Mouse (Mus musculus): ENCODE data around the gene Rpl15. TPM values are rescaled to one million over a fixed set of nuclear protein-coding genes. Genes with fewer than 3 reads are reported as not detected.

Rpl15 gene
- 100 to 1,000 TPM; 487 to 490 TPM for polyA plus RNA-seq (2017; shearing (Covaris generic))

GRCm38 (mm10) chr14:18270529-18271441 lies at the start of gene Rpl15, which contains the start of gene Nkiras1:
TSS of gene Rpl15 (minus strand) at chr14:18271391.
TSS of gene Nkiras1 (plus strand) at chr14:18271136.

DNA sequence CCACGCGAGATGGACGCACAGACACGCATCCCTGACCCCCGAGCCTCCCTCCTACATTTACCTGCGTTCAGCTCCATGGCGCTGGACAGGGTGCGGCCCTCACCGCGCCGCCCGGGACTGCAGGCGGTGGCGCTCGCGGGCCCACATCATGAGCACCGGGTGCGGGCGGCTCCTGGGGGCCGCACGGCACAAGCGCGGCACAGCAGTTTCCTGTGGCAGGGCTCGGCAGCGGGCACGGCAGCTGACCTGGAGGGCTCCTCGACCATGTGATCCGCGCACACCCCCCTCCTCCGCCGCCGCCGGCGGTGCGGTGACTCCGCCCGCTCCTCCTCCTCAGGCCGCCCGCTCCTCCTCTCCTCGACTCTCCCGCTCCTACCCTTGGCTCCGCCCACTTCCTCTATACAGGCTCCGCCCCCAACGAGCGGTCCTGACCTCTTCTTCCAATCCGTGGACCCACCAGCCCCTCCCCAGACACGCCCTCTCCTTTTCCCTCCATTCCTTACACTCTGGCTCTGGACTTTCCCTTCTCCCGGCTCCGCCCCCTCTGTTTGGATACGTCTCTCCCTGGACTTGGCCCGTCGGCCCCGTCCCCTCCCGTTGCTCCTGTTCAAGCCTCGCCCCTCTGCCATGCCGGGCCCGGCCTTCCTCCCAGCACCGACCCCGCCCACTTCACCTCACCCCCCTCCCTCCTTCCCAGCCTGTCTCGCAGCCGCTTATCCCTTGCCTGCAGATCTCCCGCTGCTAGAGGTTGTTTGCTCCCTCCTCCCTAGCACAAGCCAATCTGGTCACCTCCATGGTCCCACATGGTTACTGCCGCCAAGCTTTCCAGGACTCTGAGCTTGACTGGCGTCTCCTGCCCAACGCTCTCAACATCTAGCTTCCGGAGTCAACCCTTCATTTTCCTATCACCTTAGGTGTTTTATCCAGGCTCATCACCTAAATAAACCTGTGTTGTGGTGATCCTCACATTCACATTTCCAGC lies 32.1 kb downstream of the Rpl15 start, which contains the start of gene Nr1d2:
TSS of gene Nr1d2 (minus strand) at position 378 of the 982 bp plus-strand sequence.

Other genes starting within 250 kb of the Rpl15 start
- gene Nr1d2, start 32.3 kb downstream of the Rpl15 start, polyA plus RNA-seq (2017; shearing (Covaris generic)) = 10 to 100 TPM; 39.1 to 48.5 TPM
- 10 to 100 TPM; 20.6 to 23.2 TPM for gene Nkiras1, start 255 bp downstream of the Rpl15 start, polyA plus RNA-seq (2017; shearing (Covaris generic))
- gene Ube2e1, start 60.5 kb upstream of the Rpl15 start, polyA plus RNA-seq (2017; shearing (Covaris generic)) = 10 to 100 TPM; 85.4 to 97.2 TPM